Mouse (Mus musculus): Measurements from ENCODE around the gene Nbl1. TPM values are rescaled to one million over a fixed set of nuclear protein-coding genes. Genes with fewer than 3 reads are reported as not detected.
A peak's percentile ranks its signal among the peaks of the same experiment; 100 is the strongest.

Nbl1 gene
- polyA plus RNA-seq, 1 experiment from 2014 or later: 15.1 TPM

DNA sequence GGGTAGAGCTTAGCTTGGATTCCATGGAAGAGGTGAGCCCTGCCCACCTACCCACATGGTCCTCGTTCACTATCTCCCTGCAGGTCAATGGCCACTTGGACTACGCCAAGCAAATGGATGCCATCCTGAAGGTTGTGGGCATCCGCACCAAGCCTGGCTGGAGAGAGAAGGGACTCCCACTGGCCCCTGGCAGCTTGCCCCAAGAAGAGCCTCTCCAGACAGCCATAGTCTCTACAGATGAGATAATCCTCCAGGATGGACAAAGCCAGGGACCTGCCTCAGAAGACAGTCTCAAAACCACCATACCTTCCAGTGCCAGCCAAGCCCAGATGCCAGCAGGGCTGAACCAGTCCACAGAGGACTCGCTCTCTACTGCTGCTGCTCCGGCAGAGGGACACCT, 34.8 kb downstream of the Nbl1 start:
- WGBS: 82% methylated on average over 5 of the region's 5 CpGs
- H3K4me1 ChIP-seq (ENCODE audit: control insufficient read depth in 2 of 2, insufficient read depth in 2 of 2, low read length in 2 of 2): peaks cover 9 to 10% of the 10 kb centered on the region in 2 experiments; a peak in 2 of 4 replicates
- ATAC-seq (ENCODE audit: insufficient number of reproducible peaks, insufficient read depth, low FRiP score, low read depth): no peak

DNA sequence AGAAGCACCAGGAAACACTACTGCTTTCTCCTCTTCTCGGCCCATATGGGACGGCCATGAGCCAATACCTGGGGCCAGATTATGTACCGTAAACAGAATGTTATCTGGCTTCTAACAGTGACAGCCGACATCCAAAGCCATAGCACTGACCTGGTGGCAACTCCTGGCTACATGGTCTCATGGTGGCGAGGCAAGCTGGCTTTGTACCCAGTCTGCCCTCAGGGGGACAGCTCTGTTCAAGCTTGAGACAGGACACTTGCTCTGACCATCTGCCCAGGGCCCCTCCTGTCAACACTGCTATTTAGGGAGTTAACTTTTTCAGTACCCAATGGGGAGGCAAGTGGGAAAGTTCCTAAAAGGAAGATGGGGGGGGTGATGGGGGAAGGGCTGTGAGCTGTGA, 35.5 kb downstream of the Nbl1 start:
- no peak for ATAC-seq (ENCODE audit: insufficient number of reproducible peaks, insufficient read depth, low FRiP score, low read depth)
- 58% methylated on average over 5 of the region's 5 CpGs for WGBS

More for the DNA sequence above, 34.8 kb downstream of the Nbl1 start:
- H3K27ac ChIP-seq (replicated peaks in 1 of 2; ENCODE audit: control insufficient read depth in 1 of 2, insufficient read depth in 1 of 2, low read depth in 2 of 2, low read length in 2 of 2): no peak overlapping the region
- H3K4me2 ChIP-seq (ENCODE audit: low read length): no peak overlapping the region
- no peaks in the 10 kb centered on the region for H3K9me3 ChIP-seq (ENCODE audit: control insufficient read depth, low read length)
- no peaks in the 10 kb centered on the region for H3K27me3 ChIP-seq (ENCODE audit: control insufficient read depth, insufficient read depth, low read length)
- no peak overlapping the region for H3K9ac ChIP-seq (ENCODE audit: low read length)
- no peak overlapping the region for H3K4me3 ChIP-seq (ENCODE audit: control insufficient read depth in 1 of 2, insufficient read depth in 1 of 2, low read depth in 1 of 2, low read length in 2 of 2)
- H3K36me3 ChIP-seq (ENCODE audit: control insufficient read depth, insufficient read depth, low read length): no peaks in the 10 kb centered on the region

DNA sequence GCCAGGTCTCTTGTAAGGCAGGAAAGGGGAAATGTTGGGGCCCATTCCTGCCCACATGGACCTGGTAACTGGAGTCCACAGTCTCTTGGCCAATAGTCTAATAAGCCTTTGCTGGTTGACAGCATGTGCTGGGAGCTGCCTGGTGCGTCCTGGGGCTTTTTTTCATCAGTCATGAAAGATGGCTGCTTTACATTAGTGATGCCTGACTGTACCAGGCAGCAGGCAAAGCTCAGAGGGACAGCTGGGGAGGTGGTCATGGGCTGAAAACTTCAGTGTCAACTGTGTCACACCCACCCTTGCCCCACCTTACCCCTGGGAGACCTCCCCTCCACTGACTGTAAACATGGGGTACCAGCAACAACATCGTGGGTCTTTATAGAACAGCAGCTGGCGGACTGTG, 37.0 kb downstream of the Nbl1 start:
- 75% methylated on average over 3 of the region's 3 CpGs for WGBS
- Histone ChIP-seq H3K27ac (replicated peaks in 1 of 2; ENCODE audit: control insufficient read depth in 1 of 2, insufficient read depth in 1 of 2, low read depth in 2 of 2, low read length in 2 of 2) (no peak overlapping the region), H3K9me3 (ENCODE audit: control insufficient read depth, low read length) (no peaks in the 10 kb centered on the region), H3K4me1 (ENCODE audit: control insufficient read depth in 2 of 2, insufficient read depth in 2 of 2, low read length in 2 of 2) (peaks cover 9 to 10% of the 10 kb centered on the region in 2 experiments; a peak in 2 of 4 replicates), H3K36me3 (ENCODE audit: control insufficient read depth, insufficient read depth, low read length) (no peaks in the 10 kb centered on the region), H3K4me3 (ENCODE audit: control insufficient read depth in 1 of 2, insufficient read depth in 1 of 2, low read depth in 1 of 2, low read length in 2 of 2) (no peak overlapping the region), H3K4me2 (ENCODE audit: low read length) (no peak overlapping the region), H3K9ac (ENCODE audit: low read length) (no peak overlapping the region), H3K27me3 (ENCODE audit: control insufficient read depth, insufficient read depth, low read length) (no peaks in the 10 kb centered on the region)
- no peak for ATAC-seq (ENCODE audit: insufficient number of reproducible peaks, insufficient read depth, low FRiP score, low read depth)

More for the DNA sequence above, 35.5 kb downstream of the Nbl1 start:
- Histone ChIP-seq H3K36me3 (ENCODE audit: control insufficient read depth, insufficient read depth, low read length) (no peaks in the 10 kb centered on the region), H3K4me3 (ENCODE audit: control insufficient read depth in 1 of 2, insufficient read depth in 1 of 2, low read depth in 1 of 2, low read length in 2 of 2) (no peak overlapping the region), H3K4me2 (ENCODE audit: low read length) (no peak overlapping the region), H3K27ac (replicated peaks in 1 of 2; ENCODE audit: control insufficient read depth in 1 of 2, insufficient read depth in 1 of 2, low read depth in 2 of 2, low read length in 2 of 2) (no peak overlapping the region), H3K9ac (ENCODE audit: low read length) (no peak overlapping the region), H3K27me3 (ENCODE audit: control insufficient read depth, insufficient read depth, low read length) (no peaks in the 10 kb centered on the region), H3K4me1 (ENCODE audit: control insufficient read depth in 2 of 2, insufficient read depth in 2 of 2, low read length in 2 of 2) (peaks cover 9 to 10% of the 10 kb centered on the region in 2 experiments; a peak in 2 of 4 replicates), H3K9me3 (ENCODE audit: control insufficient read depth, low read length) (no peaks in the 10 kb centered on the region)

DNA sequence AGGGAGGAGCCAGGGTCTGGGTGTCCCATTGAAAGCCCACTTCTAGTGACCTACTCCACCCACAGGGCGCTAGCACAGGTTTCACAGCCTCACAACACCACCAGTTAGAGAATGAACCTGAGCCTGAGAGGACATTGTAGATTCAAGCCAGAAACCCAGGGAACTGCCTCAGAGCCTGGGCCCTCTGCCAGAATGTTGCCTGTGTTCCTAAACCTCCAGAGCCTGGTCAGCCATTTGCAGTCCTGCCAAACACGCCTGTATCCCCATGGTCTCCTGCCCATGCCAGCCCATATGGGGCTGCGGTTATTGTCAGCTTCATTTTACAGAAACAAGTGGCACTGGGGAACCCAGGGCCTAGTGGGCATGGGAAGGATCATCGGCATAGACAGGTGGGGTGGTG, 37.5 kb downstream of the Nbl1 start:
- no peak for ATAC-seq (ENCODE audit: insufficient number of reproducible peaks, insufficient read depth, low FRiP score, low read depth)
- Histone ChIP-seq H3K4me3 (ENCODE audit: control insufficient read depth in 1 of 2, insufficient read depth in 1 of 2, low read depth in 1 of 2, low read length in 2 of 2) (no peak overlapping the region), H3K4me1 (ENCODE audit: control insufficient read depth in 2 of 2, insufficient read depth in 2 of 2, low read length in 2 of 2) (peaks cover 9 to 10% of the 10 kb centered on the region in 2 experiments; a peak in 2 of 4 replicates), H3K27ac (replicated peaks in 1 of 2; ENCODE audit: control insufficient read depth in 1 of 2, insufficient read depth in 1 of 2, low read depth in 2 of 2, low read length in 2 of 2) (no peak overlapping the region), H3K9ac (ENCODE audit: low read length) (no peak overlapping the region), H3K4me2 (ENCODE audit: low read length) (no peak overlapping the region), H3K9me3 (ENCODE audit: control insufficient read depth, low read length) (no peaks in the 10 kb centered on the region), H3K27me3 (ENCODE audit: control insufficient read depth, insufficient read depth, low read length) (no peaks in the 10 kb centered on the region), H3K36me3 (ENCODE audit: control insufficient read depth, insufficient read depth, low read length) (no peaks in the 10 kb centered on the region)
- 80% methylated on average over 4 of the region's 4 CpGs for WGBS

DNA sequence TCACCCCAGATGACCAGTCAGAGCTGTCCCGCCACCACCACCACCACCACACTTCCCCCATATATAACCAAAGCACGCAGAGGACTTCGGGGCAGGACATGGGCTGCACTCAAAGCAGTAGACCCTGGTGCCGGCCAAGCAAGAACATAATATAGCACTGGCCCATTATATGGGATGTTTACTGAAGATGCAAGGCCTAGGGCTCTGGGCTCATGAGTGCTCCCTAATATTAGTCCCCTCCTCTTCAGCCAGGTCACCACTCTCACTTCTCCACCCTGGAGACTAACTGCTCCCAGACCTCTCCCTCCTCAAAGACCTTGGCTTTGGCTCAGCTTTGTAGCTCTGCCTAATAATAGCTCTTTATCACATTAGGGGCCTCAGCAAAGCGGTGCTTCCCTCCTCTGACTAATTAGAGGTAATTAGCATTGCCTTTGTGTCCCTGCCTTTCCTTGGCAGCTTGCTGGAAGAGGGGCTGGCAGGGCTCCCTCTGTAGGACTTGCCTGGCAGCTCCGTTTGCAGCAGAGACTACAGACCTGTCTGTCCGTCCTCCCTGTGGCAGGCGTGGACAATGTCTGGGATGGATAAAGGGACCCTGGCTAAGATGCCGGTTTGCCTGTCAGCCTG, 38.4 kb downstream of the Nbl1 start:
- H3K9me3 ChIP-seq (ENCODE audit: control insufficient read depth, low read length): no peaks in the 10 kb centered on the region
- ATAC-seq (ENCODE audit: insufficient number of reproducible peaks, insufficient read depth, low FRiP score, low read depth): 0 out of 2 replicates have a peak, but pooled peaks have one; percentile 41
- H3K27ac ChIP-seq (replicated peaks in 1 of 2; ENCODE audit: control insufficient read depth in 1 of 2, insufficient read depth in 1 of 2, low read depth in 2 of 2, low read length in 2 of 2): no peak overlapping the region

DNA sequence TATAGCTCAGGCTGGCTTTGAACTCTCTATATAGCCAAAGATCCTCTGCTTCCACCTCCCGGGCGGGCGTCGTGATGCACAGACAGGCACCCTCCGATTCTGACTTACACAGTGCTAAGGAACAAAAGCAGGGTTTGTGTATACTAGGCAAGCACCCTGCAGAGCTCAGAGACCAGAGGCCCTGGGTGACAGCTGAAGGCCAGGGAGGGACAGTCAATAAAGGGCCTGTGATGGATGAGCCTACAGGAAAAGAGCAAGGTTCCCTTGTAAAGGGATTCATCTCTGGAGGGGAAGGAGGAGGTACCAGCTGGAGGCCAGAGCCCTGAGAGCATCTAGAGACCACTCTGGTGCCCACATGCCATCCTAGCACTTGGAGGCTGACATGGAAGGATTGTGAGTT, 39.4 kb downstream of the Nbl1 start:
- Histone ChIP-seq H3K4me2 (ENCODE audit: low read length) (no peak overlapping the region), H3K9ac (ENCODE audit: low read length) (no peak overlapping the region), H3K36me3 (ENCODE audit: control insufficient read depth, insufficient read depth, low read length) (no peaks in the 10 kb centered on the region), H3K27me3 (ENCODE audit: control insufficient read depth, insufficient read depth, low read length) (no peaks in the 10 kb centered on the region), H3K27ac (replicated peaks in 1 of 2; ENCODE audit: control insufficient read depth in 1 of 2, insufficient read depth in 1 of 2, low read depth in 2 of 2, low read length in 2 of 2) (no peak overlapping the region), H3K4me1 (ENCODE audit: control insufficient read depth in 2 of 2, insufficient read depth in 2 of 2, low read length in 2 of 2) (peaks cover 9 to 10% of the 10 kb centered on the region in 2 experiments; a peak in 2 of 4 replicates), H3K9me3 (ENCODE audit: control insufficient read depth, low read length) (no peaks in the 10 kb centered on the region), H3K4me3 (ENCODE audit: control insufficient read depth in 1 of 2, insufficient read depth in 1 of 2, low read depth in 1 of 2, low read length in 2 of 2) (no peak overlapping the region)
- WGBS: 62% methylated on average over 5 of the region's 5 CpGs
- no peak for ATAC-seq (ENCODE audit: insufficient number of reproducible peaks, insufficient read depth, low FRiP score, low read depth)

More for the DNA sequence above, 38.4 kb downstream of the Nbl1 start:
- H3K4me3 ChIP-seq (ENCODE audit: control insufficient read depth in 1 of 2, insufficient read depth in 1 of 2, low read depth in 1 of 2, low read length in 2 of 2): no peak overlapping the region
- H3K9ac ChIP-seq (ENCODE audit: low read length): no peak overlapping the region
- no peaks in the 10 kb centered on the region for H3K36me3 ChIP-seq (ENCODE audit: control insufficient read depth, insufficient read depth, low read length)
- no peak overlapping the region for H3K4me2 ChIP-seq (ENCODE audit: low read length)
- H3K4me1 ChIP-seq (ENCODE audit: control insufficient read depth in 2 of 2, insufficient read depth in 2 of 2, low read length in 2 of 2): peaks cover 9 to 10% of the 10 kb centered on the region in 2 experiments; a peak in 2 of 4 replicates
- WGBS: 41% methylated on average over 9 of the region's 9 CpGs
- H3K27me3 ChIP-seq (ENCODE audit: control insufficient read depth, insufficient read depth, low read length): no peaks in the 10 kb centered on the region

DNA sequence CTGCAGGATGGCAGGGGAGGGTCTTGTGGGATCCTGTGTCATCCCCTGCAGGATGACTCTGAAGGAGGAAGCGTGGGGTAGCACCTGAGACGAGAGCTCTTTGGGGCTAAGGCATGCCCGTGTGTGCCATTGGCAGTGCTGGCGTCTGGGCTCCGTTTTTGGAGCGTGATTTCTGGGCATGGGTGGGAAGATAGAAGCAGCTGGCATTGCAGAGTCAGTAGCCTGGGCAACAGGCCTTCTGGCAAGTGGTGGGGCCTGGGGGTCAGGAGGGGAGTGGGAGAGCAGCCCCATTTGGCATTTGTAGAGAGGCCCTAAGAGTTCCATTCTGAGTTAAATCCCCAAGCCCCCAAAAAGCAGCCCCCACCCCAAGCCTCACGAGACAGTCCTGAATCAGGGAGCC, 40.0 kb downstream of the Nbl1 start:
- 81% methylated on average over 7 of the region's 7 CpGs for WGBS
- Histone ChIP-seq H3K27me3 (ENCODE audit: control insufficient read depth, insufficient read depth, low read length) (no peaks in the 10 kb centered on the region), H3K4me2 (ENCODE audit: low read length) (no peak overlapping the region), H3K4me1 (ENCODE audit: control insufficient read depth in 2 of 2, insufficient read depth in 2 of 2, low read length in 2 of 2) (peaks cover 9 to 10% of the 10 kb centered on the region in 2 experiments; a peak in 2 of 4 replicates), H3K27ac (replicated peaks in 1 of 2; ENCODE audit: control insufficient read depth in 1 of 2, insufficient read depth in 1 of 2, low read depth in 2 of 2, low read length in 2 of 2) (no peak overlapping the region), H3K9me3 (ENCODE audit: control insufficient read depth, low read length) (no peaks in the 10 kb centered on the region), H3K4me3 (ENCODE audit: control insufficient read depth in 1 of 2, insufficient read depth in 1 of 2, low read depth in 1 of 2, low read length in 2 of 2) (no peak overlapping the region), H3K36me3 (ENCODE audit: control insufficient read depth, insufficient read depth, low read length) (no peaks in the 10 kb centered on the region), H3K9ac (ENCODE audit: low read length) (no peak overlapping the region)
- ATAC-seq (ENCODE audit: insufficient number of reproducible peaks, insufficient read depth, low FRiP score, low read depth): no peak

DNA sequence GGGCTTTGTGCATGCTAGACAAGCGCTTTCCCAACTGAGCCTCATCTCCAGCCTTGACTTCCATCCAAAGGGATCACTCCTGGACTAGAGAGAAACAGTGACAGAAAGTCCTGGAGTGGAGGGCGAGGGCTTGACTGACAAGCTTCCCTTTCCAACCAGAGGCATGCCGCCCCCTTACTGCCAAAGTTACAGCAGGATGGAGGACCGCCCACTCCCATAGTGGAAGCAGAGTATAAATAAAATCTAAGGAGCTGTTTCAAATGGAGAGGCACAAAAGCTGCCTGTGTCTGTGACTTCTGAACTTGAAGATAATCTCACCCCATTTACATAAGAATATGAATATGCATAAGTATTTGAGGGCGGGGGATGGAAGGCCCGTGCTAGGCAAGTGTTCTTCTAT, 44.3 kb downstream of the Nbl1 start:
- WGBS: 73% methylated on average over 6 of the region's 6 CpGs
- no peak for ATAC-seq (ENCODE audit: insufficient number of reproducible peaks, insufficient read depth, low FRiP score, low read depth)
- no peak overlapping the region for H3K4me3 ChIP-seq (ENCODE audit: control insufficient read depth in 1 of 2, insufficient read depth in 1 of 2, low read depth in 1 of 2, low read length in 2 of 2)
- H3K27me3 ChIP-seq (ENCODE audit: control insufficient read depth, insufficient read depth, low read length): no peaks in the 10 kb centered on the region
- no peak overlapping the region for H3K27ac ChIP-seq (replicated peaks in 1 of 2; ENCODE audit: control insufficient read depth in 1 of 2, insufficient read depth in 1 of 2, low read depth in 2 of 2, low read length in 2 of 2)
- H3K4me2 ChIP-seq (ENCODE audit: low read length): no peak overlapping the region
- H3K36me3 ChIP-seq (ENCODE audit: control insufficient read depth, insufficient read depth, low read length): no peaks in the 10 kb centered on the region
- H3K9me3 ChIP-seq (ENCODE audit: control insufficient read depth, low read length): 0 out of 2 replicates have a peak, but pooled peaks cover 3% of the 10 kb centered on the region
- no peak overlapping the region for H3K9ac ChIP-seq (ENCODE audit: low read length)
- no peaks in the 10 kb centered on the region for H3K4me1 ChIP-seq (ENCODE audit: control insufficient read depth in 2 of 2, insufficient read depth in 2 of 2, low read length in 2 of 2)

Measured in heart, embryonic 14.5 days (tissue).